In the genomic region with DNA sequence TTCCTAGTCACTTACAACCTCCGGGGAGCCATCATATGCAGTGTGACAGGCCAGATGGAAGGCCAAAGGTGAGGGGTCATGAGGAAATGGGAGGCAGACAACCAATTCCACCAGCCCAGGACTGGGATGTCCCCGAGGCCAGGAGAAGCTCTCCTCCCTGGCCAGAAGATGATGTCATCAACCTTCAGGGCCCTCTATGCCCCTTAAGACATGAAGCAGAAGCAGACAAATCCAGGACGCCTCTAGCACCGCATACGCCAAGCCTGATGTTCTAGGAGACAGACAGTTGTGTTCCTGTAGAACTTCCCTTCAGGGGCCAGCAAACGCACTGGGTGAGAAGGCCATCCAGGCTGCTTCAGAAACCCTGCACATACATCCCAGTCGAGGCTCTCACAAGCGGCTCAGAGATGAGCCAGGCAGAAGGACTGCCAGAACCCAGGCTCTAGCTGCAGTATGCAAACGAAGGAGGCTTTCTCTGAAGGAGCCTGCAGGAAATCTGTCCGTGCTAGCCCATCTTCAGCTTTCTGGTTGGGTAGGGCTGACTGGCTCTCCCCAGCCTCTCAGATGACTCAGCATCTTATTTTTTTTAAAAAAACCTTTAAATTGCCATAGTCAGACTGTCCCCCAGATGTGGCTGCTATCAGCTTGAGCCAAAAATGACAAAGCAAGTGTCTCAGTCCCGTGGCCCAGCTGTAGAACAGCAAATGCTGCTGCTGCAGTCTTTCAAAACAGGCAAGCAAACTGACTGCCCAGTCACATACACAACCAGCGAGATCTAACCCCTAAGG, we compare ENCODE assay signal across 10 mouse cellular contexts. TPM values are rescaled to one million over a fixed set of nuclear protein-coding genes. Genes with fewer than 3 reads are reported as not detected.
DNase-seq lines count a peak whose midpoint lies in the region; ATAC-seq and TF ChIP-seq lines count a peak whose summit lies in the region.
"Had no signal": no experiment of that assay in that cellular context is flagged by ENCODE, and none has a peak within 500 bp of the region (broad histone marks: within the 10 kb centered on the region; RNA-seq: fewer than 3 reads in every experiment).

No protein-coding gene starts in this region.

- H3K9me3 ChIP-seq in forebrain, postnatal 0 days (ENCODE audit: low read length): no peaks in the 10 kb centered on the region
- H3K9me3 ChIP-seq in forebrain, embryonic 16.5 days (ENCODE audit: control insufficient read depth, low read length): no peaks in the 10 kb centered on the region
- no peaks in the 10 kb centered on the region for H3K9me3 ChIP-seq in hindbrain, embryonic 12.5 days (replicated peaks)
- H3K9me3 ChIP-seq in neural tube, embryonic 14.5 days (ENCODE audit: control insufficient read depth, low read length): no peaks in the 10 kb centered on the region

- H3K4me2 ChIP-seq in forebrain, postnatal 0 days (ENCODE audit: low read depth): no peak overlapping the region
- H3K4me2 ChIP-seq in forebrain, embryonic 16.5 days (ENCODE audit: low read length): no peak overlapping the region
- H3K4me2 ChIP-seq in hindbrain, embryonic 12.5 days (replicated peaks): no peak overlapping the region
- no peak overlapping the region for H3K4me2 ChIP-seq in neural tube, embryonic 14.5 days (ENCODE audit: low read depth, low read length)

- no peak overlapping the region for H3K9ac ChIP-seq in forebrain, postnatal 0 days
- H3K9ac ChIP-seq in forebrain, embryonic 16.5 days (replicated peaks; ENCODE audit: low read depth, low read length): no peak overlapping the region
- H3K9ac ChIP-seq in hindbrain, embryonic 12.5 days: no peak overlapping the region; the same call in none of the 2 replicates
- 0 out of 2 replicates have a peak overlapping the region, but pooled peaks have one; percentile 16 for H3K9ac ChIP-seq in neural tube, embryonic 14.5 days (replicated peaks; ENCODE audit: low read depth, low read length)

- H3K27me3 ChIP-seq in forebrain, postnatal 0 days (ENCODE audit: insufficient read depth, low read length): no peaks in the 10 kb centered on the region
- H3K27me3 ChIP-seq in forebrain, embryonic 16.5 days (replicated peaks; ENCODE audit: control insufficient read depth, insufficient read depth, low read length): no peaks in the 10 kb centered on the region
- no peaks in the 10 kb centered on the region for H3K27me3 ChIP-seq in hindbrain, embryonic 12.5 days
- H3K27me3 ChIP-seq in neural tube, embryonic 14.5 days (ENCODE audit: control insufficient read depth, insufficient read depth, low read length): no peaks in the 10 kb centered on the region
- H3K27me3 ChIP-seq: Patski had no signal

- DNase-seq in forebrain, postnatal 0 days: no peak
- peak; percentile 69 for DNase-seq in right cerebral cortex, adult 18-20 months
- DNase-seq in right cerebral cortex, postnatal 14 days: no peak
- no peak for DNase-seq in cerebellum, postnatal 25 days
- DNase-seq in cerebellum, adult 8-10 months: no peak

- ATAC-seq in forebrain, postnatal 0 days: 0 out of 2 replicates have a peak, but pooled peaks have one; percentile 12
- ATAC-seq in forebrain, embryonic 16.5 days: no peak
- ATAC-seq in hindbrain, embryonic 12.5 days (ENCODE audit: low FRiP score): no peak
- no peak for ATAC-seq in neural tube, embryonic 14.5 days (ENCODE audit: low read depth)
- ATAC-seq: Patski had no signal

- H3K36me3 ChIP-seq in forebrain, postnatal 0 days (ENCODE audit: insufficient read depth): peaks cover 4% of the 10 kb centered on the region; the same call in 1 of the 2 replicates
- no peaks in the 10 kb centered on the region for H3K36me3 ChIP-seq in forebrain, embryonic 16.5 days (ENCODE audit: control insufficient read depth, insufficient read depth)
- no peaks in the 10 kb centered on the region for H3K36me3 ChIP-seq in hindbrain, embryonic 12.5 days
- H3K36me3 ChIP-seq in neural tube, embryonic 14.5 days (ENCODE audit: control insufficient read depth, insufficient read depth, low read length): no peaks in the 10 kb centered on the region

- no peak overlapping the region for H3K4me3 ChIP-seq in forebrain, postnatal 0 days (ENCODE audit: low read depth, low read length)
- no peak overlapping the region for H3K4me3 ChIP-seq in forebrain, embryonic 16.5 days (replicated peaks; ENCODE audit: low read length)
- H3K4me3 ChIP-seq in hindbrain, embryonic 12.5 days: no peak overlapping the region
- H3K4me3 ChIP-seq in neural tube, embryonic 14.5 days (ENCODE audit: low read depth, low read length): no peak overlapping the region

- H3K27ac ChIP-seq in forebrain, postnatal 0 days (ENCODE audit: low read depth, low read length): no peak overlapping the region
- H3K27ac ChIP-seq in forebrain, embryonic 16.5 days (ENCODE audit: low read length): no peak overlapping the region; the same call in 1 of the 2 replicates
- peak overlapping the region; percentile 14; the same call in 1 of the 2 replicates for H3K27ac ChIP-seq in hindbrain, embryonic 12.5 days
- H3K27ac ChIP-seq in neural tube, embryonic 14.5 days (ENCODE audit: low read depth, low read length): no peak overlapping the region

- TF ChIP-seq CTCF in forebrain, postnatal 0 days (IDR thresholded peaks at IDR 0.05; ENCODE audit: low read depth): no peak

- WGBS in forebrain, postnatal 0 days: 60% methylated on average over 12 of the region's 12 CpGs
- 62% methylated on average over 12 of the region's 12 CpGs for WGBS in forebrain, embryonic 16.5 days
- 63% methylated on average over 12 of the region's 12 CpGs for WGBS in hindbrain, embryonic 12.5 days
- WGBS in neural tube, embryonic 14.5 days: 61% methylated on average over 12 of the region's 12 CpGs

- H3K4me1 ChIP-seq in forebrain, postnatal 0 days (ENCODE audit: insufficient read depth): no peaks in the 10 kb centered on the region; the same call in 1 of the 2 replicates
- H3K4me1 ChIP-seq in forebrain, embryonic 16.5 days (replicated peaks; ENCODE audit: control insufficient read depth, insufficient read depth, low read length): peaks cover 33% of the 10 kb centered on the region
- peaks cover 55% of the 10 kb centered on the region for H3K4me1 ChIP-seq in hindbrain, embryonic 12.5 days
- H3K4me1 ChIP-seq in neural tube, embryonic 14.5 days (ENCODE audit: control insufficient read depth, insufficient read depth, low read length): peaks cover 35% of the 10 kb centered on the region

RNA-seq across cellular contexts. Expression of gene Ube2o, which starts 8.3 kb away (rescaled TPM):
- total RNA-seq in forebrain, postnatal 0 days (2014; rRNA removed): 81.3 and 94.1 TPM in 2 replicates
- polyA plus RNA-seq in forebrain, postnatal 0 days (2015; fragmentation: Nextera tagmentation; extraction: Ambion mirVana): 26.6 and 32.1 TPM in 2 replicates
- polyA plus RNA-seq in forebrain, embryonic 16.5 days (2015; fragmentation: Nextera tagmentation; extraction: Ambion mirVana): 15.0 and 17.1 TPM in 2 replicates
- polyA plus RNA-seq in hindbrain, embryonic 12.5 days (2016; fragmentation: Nextera tagmentation; extraction: Ambion mirVana): 23.6 and 27.6 TPM in 2 replicates
- 26.2 and 30.2 TPM in 2 replicates for polyA plus RNA-seq in neural tube, embryonic 14.5 days (2014; fragmentation: Nextera tagmentation; extraction: Ambion mirVana)

RNA-seq across cellular contexts. Expression of gene Aanat, which starts 13.3 kb away (rescaled TPM):
- total RNA-seq in forebrain, postnatal 0 days (2014; rRNA removed): 0.31 and 0.62 TPM in 2 replicates
- 0.88 and 0.89 TPM in 2 replicates for polyA plus RNA-seq in forebrain, postnatal 0 days (2015; fragmentation: Nextera tagmentation; extraction: Ambion mirVana)
- polyA plus RNA-seq in forebrain, embryonic 16.5 days (2015; fragmentation: Nextera tagmentation; extraction: Ambion mirVana): 0.27 TPM in 1 of 2 replicates, not detected in the other
- 0.15 TPM in 1 of 2 replicates, not detected in the other for polyA plus RNA-seq in hindbrain, embryonic 12.5 days (2016; fragmentation: Nextera tagmentation; extraction: Ambion mirVana)
- polyA plus RNA-seq in neural tube, embryonic 14.5 days (2014; fragmentation: Nextera tagmentation; extraction: Ambion mirVana): 0.26 and 0.40 TPM in 2 replicates
- polyA plus RNA-seq: intestine, embryonic 14.5 days; Patski had no signal

RNA-seq across cellular contexts. Expression of gene Sphk1, which starts 42.2 kb away (rescaled TPM):
- total RNA-seq in forebrain, postnatal 0 days (2014; rRNA removed): 12.7 and 13.8 TPM in 2 replicates
- 8.7 and 10.2 TPM in 2 replicates for polyA plus RNA-seq in forebrain, postnatal 0 days (2015; fragmentation: Nextera tagmentation; extraction: Ambion mirVana)
- 2.9 and 3.3 TPM in 2 replicates for polyA plus RNA-seq in forebrain, embryonic 16.5 days (2015; fragmentation: Nextera tagmentation; extraction: Ambion mirVana)
- polyA plus RNA-seq in hindbrain, embryonic 12.5 days (2016; fragmentation: Nextera tagmentation; extraction: Ambion mirVana): 8.9 and 10.2 TPM in 2 replicates
- polyA plus RNA-seq in neural tube, embryonic 14.5 days (2014; fragmentation: Nextera tagmentation; extraction: Ambion mirVana): 0.54 and 3.6 TPM in 2 replicates

RNA-seq across cellular contexts. Expression of gene Rhbdf2, which starts 53.9 kb away (rescaled TPM):
- total RNA-seq in forebrain, postnatal 0 days (2014; rRNA removed): 1.6 and 1.9 TPM in 2 replicates
- 0.75 and 0.97 TPM in 2 replicates for polyA plus RNA-seq in forebrain, postnatal 0 days (2015; fragmentation: Nextera tagmentation; extraction: Ambion mirVana)
- 1.0 and 1.5 TPM in 2 replicates for polyA plus RNA-seq in forebrain, embryonic 16.5 days (2015; fragmentation: Nextera tagmentation; extraction: Ambion mirVana)
- 3.7 and 4.5 TPM in 2 replicates for polyA plus RNA-seq in hindbrain, embryonic 12.5 days (2016; fragmentation: Nextera tagmentation; extraction: Ambion mirVana)
- 0.52 and 1.1 TPM in 2 replicates for polyA plus RNA-seq in neural tube, embryonic 14.5 days (2014; fragmentation: Nextera tagmentation; extraction: Ambion mirVana)
